Mouse (Mus musculus): ENCODE measurements around the gene Aqp5.

Gene Aqp5

DNA sequence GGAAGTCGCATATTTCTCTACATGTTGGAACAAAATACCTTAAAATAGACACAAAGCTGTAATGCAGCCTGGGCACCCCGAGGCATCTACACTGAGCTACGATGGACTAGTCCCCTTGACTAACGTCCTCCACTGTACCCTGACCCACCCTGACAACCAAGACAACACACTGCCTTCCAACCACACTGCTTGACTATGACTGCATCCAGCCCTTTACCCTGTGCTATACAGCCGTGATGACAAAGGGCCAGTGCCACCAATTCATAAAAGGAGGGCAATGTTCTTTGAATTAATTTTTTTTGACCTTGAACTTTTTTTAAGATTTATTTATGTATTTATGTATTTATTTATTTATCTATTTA lies 47.5 kb downstream of the Aqp5 start:
- no peak for DNase-seq (ENCODE audit: low spot score)

DNA sequence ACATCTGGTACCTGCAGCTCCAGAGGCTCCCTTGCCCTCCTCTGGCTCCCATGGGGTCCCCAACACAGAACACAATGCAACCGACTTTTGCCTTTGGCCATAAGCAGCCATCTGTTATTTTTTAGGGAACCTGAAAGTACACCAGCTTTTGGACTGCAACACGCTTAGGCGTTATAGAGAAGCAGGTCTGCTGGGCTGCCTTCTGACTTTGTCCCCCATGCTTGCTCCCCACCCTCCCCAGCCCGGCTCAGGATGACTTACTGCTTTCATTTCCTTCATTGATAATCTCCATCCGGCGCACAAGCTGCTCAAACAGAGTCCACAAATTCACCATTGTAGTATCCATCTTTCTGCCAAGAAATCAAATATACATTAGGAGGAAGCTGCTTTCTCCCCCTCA lies 52.0 kb downstream of the Aqp5 start:
- DNase-seq (ENCODE audit: low spot score) = no peak

DNA sequence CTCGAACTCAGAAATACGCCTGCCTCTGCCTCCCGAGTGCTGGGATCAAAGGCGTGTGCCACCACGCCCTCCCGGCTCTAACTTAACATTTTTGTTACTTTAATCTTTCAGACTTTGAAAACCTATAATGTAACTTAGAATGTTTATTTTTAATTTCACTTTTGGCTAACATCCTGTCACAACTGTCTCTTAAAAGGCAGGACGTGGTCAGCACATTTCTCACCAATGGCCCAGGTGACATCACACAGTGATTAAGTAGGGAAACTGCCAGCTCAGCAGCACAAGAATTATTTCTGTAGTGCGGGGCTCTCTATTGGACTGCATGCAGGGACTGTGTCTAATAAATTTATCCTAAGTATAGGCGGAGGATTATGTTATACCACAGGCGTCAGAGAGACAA lies 53.2 kb downstream of the Aqp5 start:
- DNase-seq (ENCODE audit: low spot score) = no peak

Data from c-Kit-positive CD71-positive TER-119-positive erythroid progenitor cells, embryonic 14.5 days (primary cell).